Mouse (Mus musculus) midbrain, postnatal 0 days (tissue): ENCODE measurements around the gene Prkar2a. TPM values are rescaled to one million over a fixed set of nuclear protein-coding genes. Genes with fewer than 3 reads are reported as not detected.

Source experiments
- ATAC-seq: fragments of 200-750 bp; cut with Nextera tagmentation; 2 replicates; pipeline ENCODE4 v1.8.0; 2017; ENCODE audit warnings: moderate number of reproducible peaks, mild to moderate bottlenecking, moderate TSS enrichment, moderate library complexity; ENCODE audit not compliant: low FRiP score
- DNase-seq: peaks from one replicate; pipeline ENCODE4 v3.0.0-alpha.2; 2015; ENCODE audit warnings: low spot score
- H3K27ac ChIP-seq: fragments of 300-500 bp; sonication (generic); 2 replicates; pipeline ENCODE4 v1.5.1; 2014; ENCODE audit warnings: low read depth, mild to moderate bottlenecking, low read length, mixed read lengths
- H3K27me3 ChIP-seq: fragments of 300-500 bp; sonication (generic); 2 replicates; pipeline ENCODE4 v1.6.1; 2014; ENCODE audit warnings: low read length, control low read depth, mixed read lengths; ENCODE audit not compliant: insufficient read depth
- H3K36me3 ChIP-seq: fragments of 300-500 bp; sonication (generic); 2 replicates; pipeline ENCODE4 v1.6.1; 2014; ENCODE audit warnings: low read length, control low read depth, mixed read lengths; ENCODE audit not compliant: insufficient read depth
- H3K4me1 ChIP-seq: fragments of 300-500 bp; sonication (generic); 2 replicates; pipeline ENCODE4 v1.6.1; 2014; ENCODE audit warnings: mild to moderate bottlenecking, control low read depth, antibody characterized with exemption, low read length, mixed read lengths; ENCODE audit not compliant: insufficient read depth
- H3K4me2 ChIP-seq: fragments of 300-500 bp; sonication (generic); 2 replicates; pipeline ENCODE4 v1.6.1; 2014; ENCODE audit warnings: low read depth, mild to moderate bottlenecking, low read length, mixed read lengths; ENCODE audit not compliant: poor library complexity, severe bottlenecking
- H3K4me3 ChIP-seq: fragments of 300-500 bp; sonication (generic); 2 replicates; pipeline ENCODE4 v1.5.1; 2014; ENCODE audit warnings: low read depth, mild to moderate bottlenecking, low read length, moderate library complexity
- H3K9ac ChIP-seq: fragments of 300-500 bp; sonication (generic); replicated peaks from 2 replicates; pipeline ENCODE4 v1.6.1; 2014; ENCODE audit warnings: mild to moderate bottlenecking, low read length, moderate library complexity, mixed read lengths; ENCODE audit not compliant: poor library complexity, severe bottlenecking
- H3K9me3 ChIP-seq: fragments of 300-500 bp; sonication (generic); 2 replicates; pipeline ENCODE4 v1.6.1; 2016; ENCODE audit warnings: low read length, control low read depth
- CTCF ChIP-seq: IDR thresholded peaks from 2 replicates; pipeline ENCODE4 v1.5.1; 2016; ENCODE audit warnings: antibody characterized with exemption, mild to moderate bottlenecking
- WGBS: fragments of 180-500 bp; shearing (Covaris S2); extraction: QIAGEN DNeasy Blood & Tissue Kit; methylation state at CpG from one replicate; pipeline ENCODE4 v1.1.7; 2014; 5-methylcytosine and 5-hydroxymethylcytosine counted together
- polyA plus RNA-seq: library from polyadenylated mRNA; unstranded; fragments of >200 nt; fragmentation: Nextera tagmentation; extraction: Ambion mirVana; gene quantifications from 2 replicates; pipeline ENCODE4 v1.2.1, GENCODE M21; 2015
- total RNA-seq: library from RNA; depleted of rRNA; stranded (reverse); fragments of >200 nt; gene quantifications from 2 replicates; pipeline ENCODE4 v1.2.3, GENCODE M21; 2014

Prkar2a gene
- total and polyA plus RNA-seq, 2 experiments from 2014 or later = 49.7 to 107 TPM

DNA sequence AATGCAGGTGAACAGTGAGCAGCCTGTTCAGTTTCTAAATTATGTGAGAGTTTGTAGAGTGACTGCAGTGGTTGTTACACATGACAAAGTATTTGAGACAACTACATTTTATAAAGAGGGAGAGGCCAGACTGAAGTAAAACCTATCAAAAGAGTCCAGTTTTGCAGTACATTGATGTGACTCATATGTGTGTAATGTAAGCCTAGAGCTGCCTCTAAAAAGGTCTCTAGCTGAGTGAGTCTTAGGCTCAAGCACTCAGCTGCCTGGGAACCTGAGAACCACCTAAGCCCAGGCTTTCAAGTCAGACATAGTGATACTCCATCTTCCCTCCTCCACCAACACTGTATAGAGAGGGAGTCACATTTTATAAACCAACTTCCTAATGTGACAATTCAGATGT lies 45.5 kb downstream of the Prkar2a start:
- Histone ChIP-seq H3K36me3 (peaks cover 28% of the 10 kb centered on the region), H3K4me2 (no peak overlapping the region), H3K9ac (no peak overlapping the region), H3K4me3 (no peak overlapping the region), H3K27ac (no peak overlapping the region), H3K9me3 (no peaks in the 10 kb centered on the region), H3K4me1 (no peaks in the 10 kb centered on the region), H3K27me3 (no peaks in the 10 kb centered on the region)
- no peak for DNase-seq
- no peak for ATAC-seq
- TF ChIP-seq CTCF = no peak

DNA sequence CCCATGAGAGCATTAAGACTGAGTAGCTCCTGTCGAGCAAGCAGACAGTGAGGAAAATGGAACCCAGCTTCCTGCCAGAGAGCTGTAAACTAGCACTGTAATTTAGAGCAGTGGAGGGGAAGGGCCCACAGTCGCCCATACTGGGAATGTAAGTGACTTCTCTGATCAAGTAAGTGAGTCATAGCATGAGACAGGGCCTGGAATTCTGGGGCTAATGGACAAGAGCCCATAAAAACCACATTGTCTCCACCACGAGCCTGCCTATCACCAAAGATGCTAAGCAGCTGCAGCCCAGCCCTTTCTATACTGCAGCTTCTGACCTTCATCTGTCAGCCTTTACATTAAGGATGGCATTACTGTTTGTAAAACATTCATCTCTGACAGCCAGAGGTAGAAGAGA lies 50.1 kb downstream of the Prkar2a start:
- peaks cover 46% of the 10 kb centered on the region for H3K36me3 ChIP-seq
- H3K4me2 ChIP-seq = no peak overlapping the region
- no peaks in the 10 kb centered on the region for H3K9me3 ChIP-seq
- no peaks in the 10 kb centered on the region for H3K27me3 ChIP-seq
- no peak for ATAC-seq
- H3K4me3 ChIP-seq = no peak overlapping the region
- H3K4me1 ChIP-seq = no peaks in the 10 kb centered on the region
- H3K27ac ChIP-seq = no peak overlapping the region
- WGBS = 74% methylated on average over 3 of the region's 3 CpGs
- TF ChIP-seq CTCF = no peak
- H3K9ac ChIP-seq = no peak overlapping the region
- DNase-seq = no peak

DNA sequence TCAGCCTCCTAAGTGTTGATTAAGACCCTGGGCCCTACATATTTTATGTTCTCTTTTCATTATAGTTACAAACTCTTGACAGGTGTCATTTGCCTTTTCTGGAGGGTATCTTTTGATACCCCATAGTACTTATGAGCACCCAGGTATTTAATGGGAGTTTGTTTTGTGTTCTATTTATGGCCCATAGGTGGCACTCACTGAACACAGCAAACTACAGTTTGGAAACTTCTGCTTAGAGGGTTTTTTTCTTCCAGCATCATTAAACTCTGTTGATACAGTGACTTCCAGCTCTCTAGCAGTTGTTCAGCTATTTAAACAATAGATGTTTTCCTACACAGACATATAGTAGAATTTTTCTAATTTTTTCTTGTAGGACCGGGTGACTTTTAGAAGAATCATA lies 50.9 kb downstream of the Prkar2a start:
- Histone ChIP-seq H3K4me3 (no peak overlapping the region), H3K27ac (no peak overlapping the region), H3K4me1 (no peaks in the 10 kb centered on the region), H3K9ac (no peak overlapping the region), H3K27me3 (no peaks in the 10 kb centered on the region), H3K36me3 (peaks cover 45% of the 10 kb centered on the region), H3K4me2 (no peak overlapping the region), H3K9me3 (no peaks in the 10 kb centered on the region)
- DNase-seq = peak; percentile 27
- 93% methylated on average over 1 of the region's 1 CpGs for WGBS
- ATAC-seq = no peak
- TF ChIP-seq CTCF = peak; percentile 67

DNA sequence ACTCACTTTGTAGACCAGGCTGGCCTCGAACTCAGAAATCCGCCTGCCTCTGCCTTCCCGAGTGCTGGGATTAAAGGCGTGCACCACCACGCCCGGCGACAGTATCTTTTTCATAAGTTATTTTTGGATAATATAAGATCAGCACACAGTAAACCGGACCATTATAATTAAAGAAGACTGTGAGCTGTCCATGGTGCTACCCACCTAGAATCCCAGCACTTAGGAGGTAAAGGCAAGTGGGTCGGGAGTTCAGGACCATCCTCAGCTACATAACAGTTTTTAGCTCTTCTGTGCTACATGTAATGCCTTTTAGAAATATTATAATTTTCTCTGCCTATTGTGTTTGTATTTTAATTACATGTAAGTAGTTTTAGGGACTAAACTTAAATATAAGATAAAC lies 52.9 kb downstream of the Prkar2a start:
- Histone ChIP-seq H3K4me3 (no peak overlapping the region), H3K4me1 (no peaks in the 10 kb centered on the region), H3K9ac (no peak overlapping the region), H3K27ac (no peak overlapping the region), H3K4me2 (no peak overlapping the region), H3K27me3 (no peaks in the 10 kb centered on the region), H3K36me3 (peaks cover 55% of the 10 kb centered on the region), H3K9me3 (no peaks in the 10 kb centered on the region)
- ATAC-seq (no peak), DNase-seq (no peak)
- 92% methylated on average over 9 of the region's 9 CpGs for WGBS
- no peak for TF ChIP-seq CTCF

DNA sequence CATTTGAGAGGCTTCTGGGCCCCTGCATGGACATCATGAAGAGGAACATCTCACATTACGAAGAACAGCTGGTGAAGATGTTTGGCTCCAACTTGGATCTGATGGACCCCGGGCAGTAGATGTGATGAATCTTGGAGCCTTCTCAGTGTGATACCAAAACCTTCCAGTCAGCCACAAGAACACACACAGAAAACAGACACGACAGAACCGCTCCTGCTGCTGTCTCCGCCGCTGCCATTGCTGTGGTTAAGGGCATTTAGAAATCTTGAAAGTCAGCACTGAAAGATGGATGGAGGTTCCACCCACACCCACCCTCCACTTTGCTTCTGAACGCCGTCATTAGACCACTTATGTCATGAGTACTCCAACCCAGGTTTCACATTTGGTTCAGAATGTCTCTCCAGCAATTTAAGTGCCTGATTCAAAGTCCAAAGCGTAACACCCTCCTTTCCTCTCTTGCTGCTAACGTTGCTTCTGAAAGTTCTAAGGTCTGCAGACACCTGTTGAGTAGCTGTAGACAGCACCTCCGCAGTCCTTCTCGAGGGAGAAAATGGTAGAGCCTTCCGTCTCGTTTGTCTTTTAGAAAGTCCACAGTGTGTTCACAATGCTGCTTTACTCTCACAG lies 57.9 kb downstream of the Prkar2a start:
- no peaks in the 10 kb centered on the region for H3K4me1 ChIP-seq
- ATAC-seq = no peak
- no peak overlapping the region for H3K9ac ChIP-seq
- no peak overlapping the region for H3K27ac ChIP-seq
- H3K27me3 ChIP-seq = no peaks in the 10 kb centered on the region
- H3K9me3 ChIP-seq = no peaks in the 10 kb centered on the region
- H3K4me2 ChIP-seq = no peak overlapping the region
- no peak overlapping the region for H3K4me3 ChIP-seq
- TF ChIP-seq CTCF = no peak
- H3K36me3 ChIP-seq = peaks cover 60% of the 10 kb centered on the region
- WGBS = 96% methylated on average over 14 of the region's 14 CpGs
- no peak for DNase-seq

DNA sequence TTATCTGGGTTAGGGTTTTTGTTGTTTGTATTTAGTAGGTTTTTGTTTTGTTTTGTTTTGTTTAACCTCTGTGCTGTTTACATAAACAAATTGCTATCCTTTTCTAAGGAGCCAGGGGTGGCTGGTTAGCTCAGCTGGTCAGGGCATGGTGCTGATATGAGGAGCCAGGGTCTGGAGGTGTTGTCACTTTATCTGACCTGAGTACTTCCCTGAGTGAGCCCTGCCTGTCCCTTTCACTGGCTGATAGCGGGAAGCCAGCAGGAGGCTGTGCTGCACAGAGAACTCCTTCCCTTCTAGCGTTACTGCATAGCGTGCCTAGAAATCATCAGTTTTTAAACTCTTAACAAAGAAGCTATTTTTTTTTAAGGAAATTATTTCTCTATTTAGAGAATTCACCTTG lies 58.6 kb downstream of the Prkar2a start:
- Histone ChIP-seq H3K27me3 (no peaks in the 10 kb centered on the region), H3K4me3 (no peak overlapping the region), H3K36me3 (peaks cover 55% of the 10 kb centered on the region), H3K9me3 (no peaks in the 10 kb centered on the region), H3K4me1 (no peaks in the 10 kb centered on the region), H3K9ac (no peak overlapping the region), H3K27ac (no peak overlapping the region), H3K4me2 (no peak overlapping the region)
- 77% methylated on average over 3 of the region's 3 CpGs for WGBS
- ATAC-seq = no peak
- TF ChIP-seq CTCF = no peak
- no peak for DNase-seq
